Mouse (Mus musculus): ENCODE data around the gene Taar8c.

The Taar8c gene

GRCm38 (mm10) chr10:24058986-24059385 lies 42.7 kb downstream of the Taar8c start:
- DNase-seq (ENCODE audit: low spot score), result no peak

- no peak for DNase-seq (ENCODE audit: low spot score)
Measured at GRCm38 (mm10) chr10:24052039-24052438, 49.7 kb downstream of the Taar8c start.
